Mouse (Mus musculus) frontal cortex, postnatal 25 days (tissue): ENCODE measurements at regions not wholly inside any gene's neighbourhood (a gene's known extent, or its start where the extent isn't known, plus 50 kb on each side); places are given as distances from the start of the nearest gene placed in this dataset.

Experiments
- DNase-seq, 2 experiments: peaks; one replicate each; pipeline ENCODE4 v3.0.0; 2022; ENCODE audit warnings: low spot score in 2 of 2

DNA sequence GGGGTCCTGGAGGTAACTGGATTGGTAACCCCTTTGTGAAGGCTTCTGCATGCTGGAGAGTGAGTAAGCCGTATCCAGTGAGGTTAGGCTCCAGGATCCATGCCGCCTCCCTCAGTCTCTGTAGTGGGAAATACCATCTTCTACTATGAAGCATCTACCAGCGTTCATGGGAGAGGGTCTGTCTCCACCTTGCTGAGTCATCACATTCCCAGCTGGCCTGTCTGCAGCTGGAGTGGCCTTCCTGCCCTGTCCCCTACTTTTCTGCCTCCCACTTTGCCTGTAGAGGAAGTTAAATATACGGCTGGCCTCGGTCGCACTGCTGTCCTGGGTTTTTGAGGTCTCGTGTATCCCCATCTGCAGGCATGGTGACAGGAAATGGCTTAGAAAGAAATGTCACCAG, 78.0 kb upstream of the Sec14l1 start:
- no peak for DNase-seq

- DNase-seq, result no peak
These were observed 76.5 kb upstream of the Sec14l1 start for GRCm38 (mm10) chr11:117038282-117039106.

DNA sequence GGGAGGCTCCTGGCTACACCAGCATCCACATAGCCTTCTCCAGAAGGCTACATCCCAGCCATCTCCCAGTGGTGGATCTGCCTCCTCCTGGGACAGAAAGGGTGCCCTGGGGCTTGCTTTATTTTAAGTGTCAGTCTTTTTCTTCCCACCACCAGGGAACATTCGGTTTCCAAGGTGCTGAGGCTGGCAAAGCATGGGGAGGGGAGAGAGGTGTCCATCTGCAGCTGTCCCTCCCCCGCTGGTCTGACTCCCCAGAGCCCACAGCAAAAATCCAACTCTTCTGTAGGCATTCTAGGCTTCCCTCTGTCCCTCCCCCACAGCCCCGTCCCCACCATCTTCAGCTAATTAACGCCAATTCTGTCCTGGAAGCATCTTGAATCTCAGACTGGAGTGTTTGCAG, 74.1 kb upstream of the Sec14l1 start:
- no peak for DNase-seq

GRCm38 (mm10) chr11:117042336-117042735, 72.6 kb upstream of the Sec14l1 start:
- no peak for DNase-seq

DNA sequence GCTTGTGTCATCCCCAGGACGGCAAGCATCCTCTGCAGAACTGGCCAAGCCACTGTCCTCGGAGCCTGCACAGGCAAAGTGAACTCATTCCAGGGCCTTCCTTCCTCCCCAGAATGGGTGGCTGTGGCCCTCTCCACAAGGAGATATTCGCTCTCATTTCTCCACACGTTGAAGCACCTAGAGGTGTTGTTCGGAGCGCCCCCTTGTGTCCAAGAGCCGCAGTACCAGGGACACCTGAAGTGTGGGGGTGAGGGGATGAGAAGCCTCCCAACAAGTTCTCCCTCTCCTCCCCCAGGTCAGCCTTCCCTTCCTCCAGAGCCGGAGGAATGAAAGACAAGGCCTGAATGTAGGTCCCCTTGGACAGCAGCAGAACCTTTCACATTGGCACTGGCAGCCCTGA, 71.4 kb upstream of the Sec14l1 start:
- peak; percentile 69 to 73 for DNase-seq

GRCm38 (mm10) chr11:117044731-117045130, 70.2 kb upstream of the Sec14l1 start:
- DNase-seq, result no peak

DNA sequence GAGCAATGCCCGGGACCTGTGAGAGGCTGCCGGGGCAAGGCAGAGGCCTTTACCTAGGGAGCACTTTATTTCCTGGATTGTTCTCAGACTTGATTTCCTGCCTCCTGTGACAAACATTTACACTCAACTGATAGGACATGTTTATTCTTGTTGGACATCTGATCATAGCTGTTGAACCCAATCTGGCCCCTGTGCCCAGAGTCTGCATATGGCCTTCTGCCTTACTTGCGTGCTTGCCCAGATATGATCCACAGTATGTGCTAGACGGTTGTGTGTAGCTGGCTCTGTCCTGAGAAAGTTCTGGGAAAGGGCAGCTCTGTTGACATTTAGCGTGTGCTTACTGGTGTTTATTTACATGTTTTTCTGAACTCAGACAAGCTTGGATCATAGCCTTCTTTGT, 68.3 kb upstream of the Sec14l1 start:
- DNase-seq, result no peak

- DNase-seq, result no peak
These were observed 67.6 kb upstream of the Sec14l1 start for GRCm38 (mm10) chr11:117047172-117047950.

DNA sequence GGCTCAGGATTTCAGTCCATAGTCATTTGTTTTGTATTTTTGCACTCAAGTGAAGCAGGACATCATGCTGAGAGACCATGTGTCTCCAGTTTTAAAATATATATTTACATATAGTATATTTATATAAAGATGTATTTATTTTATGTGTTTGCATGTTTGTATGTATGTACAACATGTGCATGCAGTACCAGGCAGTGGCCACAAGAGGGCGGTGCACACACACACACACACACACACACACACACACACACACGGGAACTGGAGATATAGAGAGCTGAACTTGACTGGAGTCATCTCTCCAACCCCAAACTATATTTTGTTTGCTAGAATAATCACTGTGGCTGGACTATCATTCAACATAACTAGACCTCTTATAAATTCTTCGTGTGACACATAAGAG, 66.1 kb upstream of the Sec14l1 start:
- DNase-seq, result no peak

DNA sequence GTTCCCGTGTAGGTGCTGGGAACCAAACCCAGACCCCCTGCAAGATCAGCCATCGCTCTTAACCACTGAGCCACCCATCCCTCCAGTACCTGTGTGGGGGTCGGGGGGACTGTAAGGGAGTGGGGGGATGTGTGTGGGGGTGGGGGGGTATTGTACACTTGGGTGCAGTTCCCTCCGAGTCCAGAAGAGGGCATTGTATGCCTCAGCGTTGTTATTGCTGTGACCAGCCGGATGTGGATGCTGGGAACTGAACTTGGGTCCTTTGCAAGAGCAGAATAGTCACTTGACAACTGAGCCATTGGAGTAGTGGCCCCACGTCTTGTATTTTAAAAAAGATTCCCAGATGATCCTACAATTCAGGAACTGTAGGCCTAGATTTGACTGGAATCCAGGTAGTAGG, 64.2 kb upstream of the Sec14l1 start:
- DNase-seq, result no peak

DNA sequence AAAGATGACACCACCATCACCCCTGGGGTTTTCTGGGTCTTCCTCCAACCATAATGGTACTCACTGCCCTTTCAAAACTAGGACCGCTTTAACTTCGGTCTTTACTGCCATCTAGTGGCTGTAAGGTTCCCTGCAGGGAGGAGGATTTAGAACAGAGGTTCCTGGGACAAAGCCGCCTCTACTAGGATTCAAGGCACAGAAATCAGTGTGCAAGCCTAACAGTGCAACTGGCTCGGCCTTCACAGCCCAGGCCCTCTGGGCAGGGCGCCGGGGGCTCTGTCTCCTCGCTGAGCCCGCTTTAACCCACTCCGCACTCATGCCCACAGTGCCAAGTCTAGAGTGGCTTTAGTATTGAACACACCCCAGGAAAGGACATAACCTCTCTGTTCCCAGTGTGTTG, 58.0 kb upstream of the Sec14l1 start:
- DNase-seq, result peak; percentile 60 to 74

- DNase-seq, result no peak
These were observed 57.5 kb upstream of the Sec14l1 start for GRCm38 (mm10) chr11:117057451-117057850.

DNA sequence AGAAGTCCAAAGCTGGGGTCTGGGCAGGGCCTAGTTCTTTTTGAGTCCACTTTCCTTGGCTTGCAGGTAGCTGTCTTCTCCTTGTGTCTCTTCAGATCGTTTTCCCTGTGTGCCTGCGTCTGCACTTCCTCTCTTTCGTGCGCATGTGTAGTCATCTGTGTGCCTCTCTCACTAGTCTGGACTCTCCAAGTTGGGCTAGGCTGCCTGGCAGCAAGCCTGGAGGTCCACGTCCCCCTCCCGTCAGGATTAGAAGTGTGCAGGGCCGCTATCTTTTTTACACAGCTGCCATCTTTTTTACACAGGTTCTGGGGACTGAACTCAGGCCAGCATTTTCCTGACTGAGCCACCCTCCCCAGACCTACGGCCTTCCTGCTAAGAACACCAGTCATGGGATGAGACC, 55.8 kb upstream of the Sec14l1 start:
- no peak for DNase-seq

- no peak for DNase-seq
These were observed 54.8 kb upstream of the Sec14l1 start for GRCm38 (mm10) chr11:117059981-117060705.

GRCm38 (mm10) chr11:117060706-117061337, 54.1 kb upstream of the Sec14l1 start:
- DNase-seq, result no peak

DNA sequence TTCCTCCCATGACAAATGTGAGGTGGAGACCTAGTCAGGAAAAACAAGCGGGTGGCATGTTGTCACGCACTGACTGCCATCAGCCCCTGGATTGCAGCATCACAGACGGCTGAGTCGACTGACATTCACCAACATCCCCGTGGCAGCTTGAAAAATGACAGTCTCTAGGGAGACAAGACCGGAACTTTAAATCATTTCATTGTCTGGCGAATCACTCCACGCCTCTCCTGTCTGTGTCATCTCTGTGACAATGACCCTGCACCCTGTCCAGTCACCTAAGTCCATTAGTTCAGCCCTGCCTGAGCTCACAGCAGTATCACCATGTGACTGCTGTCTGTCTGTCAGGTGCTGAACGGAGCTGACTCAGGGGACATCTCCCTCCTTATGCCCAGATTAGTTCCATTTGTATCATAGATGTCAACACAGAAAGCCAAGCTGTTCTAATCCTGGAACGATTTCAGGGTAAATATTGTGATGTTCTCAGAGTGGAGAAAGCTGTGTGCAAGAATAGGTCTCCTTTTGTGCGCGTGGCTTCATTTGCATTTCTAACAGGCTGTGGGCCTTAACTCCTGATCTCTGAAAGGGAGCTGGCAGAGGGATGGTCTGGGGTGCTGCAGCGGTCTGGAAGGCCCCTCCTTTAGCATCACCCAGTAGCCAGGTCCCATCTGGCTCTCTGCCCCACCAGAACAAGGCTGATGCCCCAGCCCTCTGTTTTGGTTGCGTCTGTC, 52.0 kb upstream of the Sec14l1 start:
- no peak for DNase-seq
